Mouse (Mus musculus) embryonic facial prominence, embryonic 14.5 days (tissue): Measurements from ENCODE around the gene Ranbp10. TPM values are rescaled to one million over a fixed set of nuclear protein-coding genes. Genes with fewer than 3 reads are reported as not detected.

ENCODE experiments used
- ATAC-seq: fragments of 200-750 bp; cut with Nextera tagmentation; 2 replicates; pipeline ENCODE4 v1.8.0; 2017; ENCODE audit warnings: low read depth, moderate number of reproducible peaks, moderate TSS enrichment
- DNase-seq: peaks from one replicate; pipeline ENCODE4 v3.0.0-alpha.2; 2015; ENCODE audit warnings: low spot score
- H3K27ac ChIP-seq: fragments of 300-500 bp; sonication (generic); replicated peaks from 2 replicates; pipeline ENCODE4 v1.5.1; 2014; ENCODE audit warnings: low read depth, mild to moderate bottlenecking, low read length, moderate library complexity
- H3K27me3 ChIP-seq: fragments of 300-500 bp; sonication (generic); replicated peaks from 2 replicates; pipeline ENCODE4 v1.6.1; 2014; ENCODE audit warnings: low read length; ENCODE audit not compliant: control insufficient read depth, insufficient read depth
- H3K36me3 ChIP-seq: fragments of 300-500 bp; sonication (generic); 2 replicates; pipeline ENCODE4 v1.6.1; 2014; ENCODE audit warnings: low read length, mixed read lengths; ENCODE audit not compliant: control insufficient read depth, insufficient read depth
- H3K4me1 ChIP-seq: fragments of 300-500 bp; sonication (generic); 2 replicates; pipeline ENCODE4 v1.6.1; 2014; ENCODE audit warnings: antibody characterized with exemption, low read length; ENCODE audit not compliant: control insufficient read depth, insufficient read depth
- H3K4me2 ChIP-seq: fragments of 300-500 bp; sonication (generic); 2 replicates; pipeline ENCODE4 v1.6.1; 2014; ENCODE audit warnings: low read depth, mild to moderate bottlenecking, low read length, moderate library complexity, mixed read lengths
- H3K4me3 ChIP-seq: fragments of 300-500 bp; sonication (generic); 2 replicates; pipeline ENCODE4 v1.5.1; 2014; ENCODE audit warnings: low read depth, mild to moderate bottlenecking, low read length
- H3K9ac ChIP-seq: fragments of 300-500 bp; sonication (generic); 2 replicates; pipeline ENCODE4 v1.6.1; 2014; ENCODE audit warnings: low read depth, mild to moderate bottlenecking, low read length, moderate library complexity, mixed read lengths
- H3K9me3 ChIP-seq: fragments of 300-500 bp; sonication (generic); 2 replicates; pipeline ENCODE4 v1.6.1; 2016; ENCODE audit warnings: low read length; ENCODE audit not compliant: control insufficient read depth
- WGBS: fragments of 180-500 bp; shearing (Covaris S2); extraction: QIAGEN DNeasy Blood & Tissue Kit; methylation state at CpG from one replicate; pipeline ENCODE4 v1.1.7; 2014; 5-methylcytosine and 5-hydroxymethylcytosine counted together
- polyA plus RNA-seq: library from polyadenylated mRNA; unstranded; fragments of >200 nt; fragmentation: Nextera tagmentation; extraction: Ambion mirVana; gene quantifications from 2 replicates; pipeline ENCODE4 v1.2.1, GENCODE M21; 2014

The Ranbp10 gene
- polyA plus RNA-seq = 10.8 and 11.2 TPM in 2 replicates

DNA sequence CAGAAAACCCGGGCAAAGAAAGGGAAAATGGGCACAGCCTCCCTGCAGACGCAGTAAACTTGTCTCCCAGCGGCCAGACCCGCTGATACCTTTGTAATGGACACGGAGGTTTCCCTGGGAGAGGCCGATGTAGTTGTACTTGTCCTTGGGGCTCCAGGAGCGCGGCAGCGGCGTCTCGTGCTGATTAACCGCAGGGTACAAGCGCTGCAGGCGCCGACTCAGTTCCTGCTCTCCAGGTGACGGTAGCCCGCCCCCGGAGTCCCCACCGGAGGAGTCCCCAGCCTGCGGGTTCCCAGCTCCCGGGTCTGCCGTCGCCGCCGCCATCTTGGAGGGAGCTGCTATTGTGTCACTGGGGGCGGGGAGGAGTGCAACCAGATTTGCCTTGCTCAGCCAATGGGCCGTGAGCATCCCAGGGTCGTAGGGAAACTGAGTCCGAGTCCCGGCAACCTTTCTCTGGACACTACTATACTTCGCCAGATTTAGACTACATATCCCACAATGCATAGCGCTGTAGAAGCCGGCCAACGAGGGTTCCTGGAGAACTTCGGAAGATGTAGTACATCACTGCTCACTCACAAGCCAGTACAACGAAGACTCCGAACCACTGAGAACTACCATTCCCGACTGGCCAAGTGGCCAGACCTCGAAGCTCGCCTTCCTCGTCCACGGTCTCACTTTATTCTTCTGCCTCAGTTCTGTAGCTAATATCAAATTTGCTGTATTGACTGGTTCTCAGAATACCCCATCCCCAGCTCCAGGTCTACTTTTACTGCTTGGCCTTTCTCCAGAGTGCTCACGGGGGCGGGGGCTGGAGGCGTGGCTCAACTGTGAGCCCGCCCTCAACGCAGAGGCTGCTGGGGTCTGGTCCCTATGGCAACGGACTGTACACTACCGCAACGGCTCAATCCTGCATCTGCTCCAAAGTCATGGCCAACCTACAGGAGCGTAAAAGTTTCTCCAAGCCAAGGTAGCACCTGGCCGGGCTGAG lies at the start of gene Ranbp10, which contains the start of gene Tsnaxip1:
Gene Ranbp10, minus strand, starts transcription at position 490 of the 988 bp plus-strand sequence.
Gene Tsnaxip1, plus strand, starts transcription at position 871 of the 988 bp plus-strand sequence.
- Histone ChIP-seq H3K36me3 (peaks cover 28% of the 10 kb centered on the region), H3K27me3 (no peaks in the 10 kb centered on the region), H3K4me1 (peaks cover 10% of the 10 kb centered on the region; the same call in 1 of the 2 replicates), H3K4me3 (peak within 1 kb of the TSS; percentile 83), H3K27ac (peak within 1 kb of the TSS; percentile 65), H3K9me3 (no peaks in the 10 kb centered on the region), H3K4me2 (peak within 1 kb of the TSS; percentile 80), H3K9ac (peak within 1 kb of the TSS; percentile 85)
- under 1% methylated on average over 39 of the region's 52 CpGs for WGBS
- ATAC-seq = peak; percentile 99
- peak; percentile 100 for DNase-seq

DNA sequence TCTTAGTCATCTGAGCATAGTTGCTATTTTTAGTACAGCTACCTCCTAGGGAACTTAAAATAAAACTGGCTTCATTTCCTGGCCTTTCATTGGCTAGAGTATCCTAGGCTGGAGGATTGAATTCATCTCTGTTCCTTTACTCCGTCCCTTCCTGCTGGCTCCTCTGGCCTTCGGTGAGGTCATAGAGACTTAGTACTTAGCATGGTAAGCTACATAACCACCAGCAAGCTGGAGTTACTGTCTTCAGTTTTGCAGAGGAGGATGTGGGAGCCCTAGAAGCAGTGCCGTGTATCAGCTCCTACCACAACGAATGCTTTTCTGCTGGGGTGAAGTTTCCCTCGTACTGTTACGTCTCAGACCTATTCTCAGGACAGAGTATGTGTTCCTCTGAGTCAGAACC lies 47.2 kb upstream of the Ranbp10 start:
- H3K27ac ChIP-seq = no peak overlapping the region
- H3K4me2 ChIP-seq = no peak overlapping the region
- H3K36me3 ChIP-seq = peaks cover 78% of the 10 kb centered on the region
- ATAC-seq (no peak), DNase-seq (no peak)
- no peak overlapping the region for H3K4me3 ChIP-seq
- no peaks in the 10 kb centered on the region for H3K27me3 ChIP-seq
- H3K4me1 ChIP-seq = no peaks in the 10 kb centered on the region
- 77% methylated on average over 6 of the region's 6 CpGs for WGBS
- H3K9ac ChIP-seq = no peak overlapping the region
- H3K9me3 ChIP-seq = no peaks in the 10 kb centered on the region

DNA sequence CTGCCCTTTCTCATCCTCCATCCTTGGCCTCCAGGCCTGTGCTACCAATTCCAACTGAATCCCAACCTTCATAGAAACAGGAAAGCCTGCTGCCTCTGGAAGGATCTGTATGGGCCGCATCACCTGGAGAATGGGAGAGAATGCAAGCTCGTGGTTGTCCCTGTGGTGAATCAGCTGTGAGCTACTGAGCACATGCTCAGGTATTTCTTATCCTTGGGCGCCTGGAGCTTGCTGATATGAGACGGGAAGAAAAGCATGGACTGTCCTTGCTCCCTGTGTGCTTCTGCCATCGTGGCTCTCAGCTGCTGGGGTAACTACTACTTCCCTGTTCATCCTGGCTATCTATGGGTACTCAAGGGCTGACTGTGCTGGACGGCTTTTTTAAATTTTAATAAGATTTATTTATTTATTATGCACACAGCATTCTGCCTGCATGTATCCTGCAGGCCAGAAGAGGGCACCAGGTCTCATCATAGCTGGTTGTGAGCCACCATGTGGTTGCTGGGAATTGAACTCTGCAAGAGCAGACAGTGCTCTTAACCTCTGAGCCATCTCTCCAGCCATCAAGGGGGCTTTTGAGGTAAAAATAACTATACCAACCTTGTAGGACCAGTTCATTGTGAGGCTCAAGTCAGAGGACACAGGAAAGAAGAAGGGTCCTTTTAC lies 39.3 kb upstream of the Ranbp10 start:
- Histone ChIP-seq H3K4me3 (no peak overlapping the region), H3K4me1 (peaks cover 7% of the 10 kb centered on the region), H3K27me3 (no peaks in the 10 kb centered on the region), H3K9ac (no peak overlapping the region), H3K4me2 (no peak overlapping the region), H3K27ac (no peak overlapping the region), H3K9me3 (no peaks in the 10 kb centered on the region), H3K36me3 (peaks cover 64% of the 10 kb centered on the region)
- ATAC-seq = no peak
- DNase-seq = no peak
- 84% methylated on average over 6 of the region's 6 CpGs for WGBS

DNA sequence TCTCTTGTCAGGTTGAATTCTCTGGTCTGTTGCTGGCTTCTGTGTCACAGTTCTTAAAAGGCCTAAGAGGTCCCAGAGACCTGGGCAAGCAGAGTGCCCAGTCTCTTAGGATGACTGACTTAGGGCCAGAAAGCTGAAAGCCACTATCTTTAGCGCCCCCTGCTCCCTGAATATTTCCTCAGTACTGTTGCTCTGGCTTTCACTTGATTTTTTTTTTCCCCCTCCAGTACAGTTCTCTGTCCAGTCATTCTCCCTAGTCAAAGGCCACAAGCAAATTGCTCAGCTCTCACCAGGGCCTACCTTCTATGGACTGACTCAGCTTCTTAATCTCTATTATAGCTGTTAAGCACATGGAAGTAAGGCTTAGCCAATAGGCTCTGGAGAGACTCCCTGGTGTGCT lies 34.8 kb upstream of the Ranbp10 start:
- no peaks in the 10 kb centered on the region for H3K9me3 ChIP-seq
- WGBS = 8% methylated on average over 1 of the region's 1 CpGs
- peak overlapping the region; percentile 94 for H3K9ac ChIP-seq
- H3K27me3 ChIP-seq = no peaks in the 10 kb centered on the region
- peak overlapping the region; percentile 84 for H3K4me2 ChIP-seq
- DNase-seq (no peak), ATAC-seq (no peak)
- peaks cover 24% of the 10 kb centered on the region for H3K4me1 ChIP-seq
- peaks cover 30% of the 10 kb centered on the region for H3K36me3 ChIP-seq
- H3K4me3 ChIP-seq = peak overlapping the region; percentile 96
- no peak overlapping the region for H3K27ac ChIP-seq

DNA sequence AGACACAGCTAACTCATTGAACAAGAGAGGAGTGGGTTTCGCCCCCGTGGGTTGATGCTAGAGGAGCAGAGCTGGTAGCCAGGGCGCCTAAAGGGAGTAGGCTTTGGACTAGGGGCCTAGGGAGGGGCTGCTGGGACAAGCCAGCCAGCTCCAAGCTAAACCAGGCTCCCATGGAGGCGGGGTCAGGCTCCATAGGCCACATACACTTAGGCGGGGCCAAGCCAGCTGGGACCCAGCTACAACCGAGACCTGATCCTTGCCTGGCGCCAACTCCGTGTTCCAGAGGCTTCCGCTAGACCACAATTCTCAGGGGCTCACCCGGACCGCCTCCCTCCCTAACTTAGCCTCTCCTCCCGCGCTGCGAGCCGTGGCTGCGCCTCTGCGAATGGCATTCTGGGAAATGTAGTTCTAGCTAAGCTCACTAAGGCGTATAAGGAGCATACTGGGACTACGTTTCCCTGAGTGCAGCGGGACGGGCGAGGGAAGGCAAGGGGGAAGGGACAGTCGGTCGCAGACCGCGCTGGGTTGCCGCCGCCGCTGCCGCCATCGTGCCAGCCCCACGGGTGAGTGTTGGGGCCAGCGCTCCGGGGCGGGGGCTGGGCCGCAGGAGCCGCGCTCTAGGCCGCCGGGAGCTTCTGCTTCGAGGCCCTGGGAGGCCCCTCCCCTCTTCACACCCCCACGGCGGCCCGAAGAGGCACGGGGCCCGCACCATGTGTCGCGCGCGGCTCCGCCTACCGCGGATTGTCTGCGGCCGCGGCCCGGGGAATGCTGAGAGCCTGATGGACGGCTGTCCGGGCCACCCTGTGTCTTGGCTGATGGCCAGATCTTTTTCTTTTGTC lies 33.2 kb upstream of the Ranbp10 start, which contains the start of gene Nutf2:
Gene Nutf2, plus strand, starts transcription at position 438 of the 839 bp plus-strand sequence.
- WGBS = under 1% methylated on average over 26 of the region's 59 CpGs
- ATAC-seq = peak; percentile 98
- H3K9me3 ChIP-seq = no peaks in the 10 kb centered on the region
- H3K36me3 ChIP-seq = peaks cover 16% of the 10 kb centered on the region
- H3K4me1 ChIP-seq = peaks cover 33% of the 10 kb centered on the region
- peak within 1 kb of the TSS; percentile 96 for H3K4me3 ChIP-seq
- peak within 1 kb of the TSS; percentile 84 for H3K27ac ChIP-seq
- peak within 1 kb of the TSS; percentile 94 for H3K9ac ChIP-seq
- peak within 1 kb of the TSS; percentile 84 for H3K4me2 ChIP-seq
- peak; percentile 100 for DNase-seq
- no peaks in the 10 kb centered on the region for H3K27me3 ChIP-seq

DNA sequence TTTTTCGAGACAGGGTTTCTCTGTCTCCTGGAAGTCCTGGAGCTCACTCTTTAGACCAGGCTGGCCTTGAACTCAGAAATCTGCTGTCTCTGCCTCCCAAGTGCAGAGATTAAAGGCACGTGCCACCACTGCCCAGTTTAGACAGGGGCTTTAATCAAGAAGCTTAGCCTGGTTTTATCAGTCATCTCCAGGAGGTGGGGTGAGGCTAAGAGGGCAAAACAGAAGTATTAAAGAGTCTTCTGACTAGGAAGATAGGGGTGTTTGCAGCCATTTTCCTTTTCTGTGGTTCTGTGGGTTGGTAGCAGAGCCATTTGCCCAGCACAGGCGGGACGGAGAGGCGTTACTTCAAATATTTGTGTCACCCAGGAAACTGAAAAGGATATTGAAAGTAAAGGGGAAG lies 32.2 kb upstream of the Ranbp10 start:
- H3K4me1 ChIP-seq = peaks cover 33% of the 10 kb centered on the region

DNA sequence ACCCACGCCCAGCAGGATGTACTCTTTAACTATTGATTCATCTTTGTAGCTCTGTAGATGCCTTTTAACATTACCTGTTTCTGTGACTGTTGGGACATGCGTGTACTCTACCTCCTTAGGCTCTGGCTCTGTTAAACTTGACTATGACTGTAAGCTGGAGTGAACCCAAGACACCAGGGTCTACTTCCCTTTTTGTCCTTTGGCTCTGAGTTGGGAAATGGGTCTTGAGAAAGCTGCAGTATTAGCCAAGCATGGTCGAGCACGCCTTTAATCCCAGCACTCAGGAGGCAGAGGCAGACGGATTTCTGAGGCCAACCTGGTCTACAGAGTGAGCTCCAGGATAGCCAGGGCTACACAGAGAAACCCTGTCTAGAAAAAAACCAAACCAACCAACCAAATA lies 31.3 kb upstream of the Ranbp10 start:
- H3K9me3 ChIP-seq = no peaks in the 10 kb centered on the region
- H3K4me1 ChIP-seq = peaks cover 33% of the 10 kb centered on the region
- no peak overlapping the region for H3K4me2 ChIP-seq
- H3K27me3 ChIP-seq = no peaks in the 10 kb centered on the region
- no peak for DNase-seq
- ATAC-seq = no peak
- WGBS = 86% methylated on average over 5 of the region's 5 CpGs
- peaks cover 11% of the 10 kb centered on the region for H3K36me3 ChIP-seq
- no peak overlapping the region for H3K4me3 ChIP-seq
- no peak overlapping the region for H3K27ac ChIP-seq
- H3K9ac ChIP-seq = no peak overlapping the region

More for the DNA sequence above, 32.2 kb upstream of the Ranbp10 start:
- H3K27ac ChIP-seq = peak overlapping the region; percentile 84
- WGBS = 75% methylated on average over 5 of the region's 5 CpGs
- peak overlapping the region; percentile 52; the same call in 1 of the 2 replicates for H3K4me2 ChIP-seq
- H3K4me3 ChIP-seq = no peak overlapping the region
- H3K36me3 ChIP-seq = peaks cover 15% of the 10 kb centered on the region
- no peaks in the 10 kb centered on the region for H3K9me3 ChIP-seq
- H3K27me3 ChIP-seq = no peaks in the 10 kb centered on the region
- DNase-seq = no peak
- H3K9ac ChIP-seq = no peak overlapping the region
- no peak for ATAC-seq
